Mouse (Mus musculus) neural tube, embryonic 15.5 days (tissue): ENCODE results near the gene St3gal2. TPM values are rescaled to one million over a fixed set of nuclear protein-coding genes. Genes with fewer than 3 reads are reported as not detected.

Experiments
- ATAC-seq: fragments of 200-750 bp; cut with Nextera tagmentation; 2 replicates; pipeline ENCODE4 v1.8.0; 2017; ENCODE audit warnings: mild to moderate bottlenecking, moderate TSS enrichment, moderate library complexity; ENCODE audit not compliant: low FRiP score
- H3K27ac ChIP-seq: fragments of 300-500 bp; sonication (generic); replicated peaks from 2 replicates; pipeline ENCODE4 v1.5.1; 2015; ENCODE audit warnings: mild to moderate bottlenecking, inconsistent platforms
- H3K27me3 ChIP-seq: fragments of 300-500 bp; sonication (generic); replicated peaks from 2 replicates; pipeline ENCODE4 v1.6.1; 2015; ENCODE audit warnings: inconsistent platforms
- H3K36me3 ChIP-seq: fragments of 300-500 bp; sonication (generic); 2 replicates; pipeline ENCODE4 v1.6.1; 2015; ENCODE audit warnings: inconsistent platforms
- H3K4me1 ChIP-seq: fragments of 300-500 bp; sonication (generic); 2 replicates; pipeline ENCODE4 v1.6.1; 2015; ENCODE audit warnings: inconsistent platforms
- H3K4me2 ChIP-seq: fragments of 300-500 bp; sonication (generic); 2 replicates; pipeline ENCODE4 v1.6.1; 2015; ENCODE audit warnings: inconsistent platforms, mild to moderate bottlenecking, moderate library complexity
- H3K4me3 ChIP-seq: fragments of 300-500 bp; sonication (generic); replicated peaks from 2 replicates; pipeline ENCODE4 v1.5.1; 2015; ENCODE audit warnings: mild to moderate bottlenecking, inconsistent platforms
- H3K9ac ChIP-seq: fragments of 300-500 bp; sonication (generic); replicated peaks from 2 replicates; pipeline ENCODE4 v1.6.1; 2015; ENCODE audit warnings: mild to moderate bottlenecking, inconsistent platforms
- H3K9me3 ChIP-seq: fragments of 300-500 bp; sonication (generic); replicated peaks from 2 replicates; pipeline ENCODE4 v1.6.1; 2016; ENCODE audit warnings: inconsistent platforms
- WGBS: fragments of 180-500 bp; shearing (Covaris S2); methylation state at CpG from one replicate; pipeline ENCODE4 v1.1.7; 2015; ENCODE audit warnings: mixed read lengths; 5-methylcytosine and 5-hydroxymethylcytosine counted together
- polyA plus RNA-seq: library from polyadenylated mRNA; unstranded; fragments of >200 nt; fragmentation: Nextera tagmentation; extraction: Ambion mirVana; gene quantifications from 2 replicates; pipeline ENCODE4 v1.2.1, GENCODE M21; 2015

The St3gal2 gene
- polyA plus RNA-seq, 1 experiment from 2014 or later = 24.4 TPM

DNA sequence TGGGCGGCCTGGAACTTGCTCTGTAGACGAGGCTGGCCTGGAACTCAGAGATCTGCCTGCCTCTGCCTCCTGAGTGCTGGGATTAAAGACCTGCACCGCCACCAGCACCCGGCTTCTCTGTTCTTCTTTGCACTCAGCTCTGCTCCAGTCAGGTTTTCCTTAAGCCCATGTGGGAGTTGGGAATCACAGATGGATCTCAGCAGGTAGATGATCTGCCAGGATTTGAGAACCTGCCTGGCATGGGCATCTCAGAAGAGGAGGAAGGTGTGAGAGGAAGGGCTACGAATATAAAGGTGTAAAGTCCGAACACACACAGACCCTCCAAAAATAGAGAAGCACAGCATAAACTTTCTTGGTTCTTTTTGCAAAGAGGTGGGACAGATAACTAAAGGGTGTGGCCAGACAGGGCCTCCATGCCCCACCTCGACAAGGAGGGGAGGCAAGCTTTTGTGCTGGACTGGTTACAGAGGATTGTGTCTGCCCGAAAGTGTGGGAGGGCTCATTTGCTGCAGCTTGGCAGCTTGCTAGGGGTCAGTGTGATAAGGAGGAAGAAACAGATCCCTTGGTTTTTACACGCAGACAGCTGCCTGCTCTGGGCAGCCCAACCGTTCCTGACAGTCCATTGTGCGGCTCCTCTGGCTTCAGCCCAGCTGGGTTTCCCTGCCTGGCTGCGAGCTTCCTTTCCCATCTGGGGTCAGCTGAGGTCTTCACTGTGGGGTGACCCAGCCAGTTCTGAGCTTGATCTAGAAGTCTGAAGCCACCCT, 11.6 kb downstream of the St3gal2 start:
- ATAC-seq = no peak
- Histone ChIP-seq H3K4me3 (no peak overlapping the region), H3K27ac (no peak overlapping the region), H3K4me2 (no peak overlapping the region), H3K9me3 (no peaks in the 10 kb centered on the region), H3K27me3 (no peaks in the 10 kb centered on the region), H3K36me3 (peaks cover 3% of the 10 kb centered on the region; the same call in 1 of the 2 replicates), H3K9ac (no peak overlapping the region), H3K4me1 (peaks cover 20% of the 10 kb centered on the region)
- 73% methylated on average over 12 of the region's 12 CpGs for WGBS

DNA sequence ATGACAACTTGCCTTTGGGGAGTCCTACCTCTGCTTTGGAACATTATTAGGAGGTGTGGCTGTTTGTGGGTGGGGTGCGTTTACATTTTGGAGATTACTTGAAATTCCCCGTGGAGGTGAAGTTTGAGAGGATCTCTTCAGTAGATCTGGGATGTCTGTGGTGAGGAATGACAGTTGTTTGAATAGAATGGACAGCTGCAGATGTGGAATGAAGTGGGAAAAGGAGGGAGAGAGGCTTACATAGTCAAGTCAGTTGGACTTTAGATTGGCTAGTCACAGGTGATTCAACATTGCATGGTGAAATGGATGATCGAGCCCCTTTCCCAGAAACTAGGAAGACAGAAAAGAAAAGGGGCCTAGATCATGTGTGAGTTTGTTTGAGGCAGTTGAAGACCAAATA, 12.7 kb downstream of the St3gal2 start:
- H3K27ac ChIP-seq = no peak overlapping the region
- H3K4me1 ChIP-seq = peaks cover 15% of the 10 kb centered on the region
- 96% methylated on average over 3 of the region's 3 CpGs for WGBS
- peaks cover 3% of the 10 kb centered on the region; the same call in 1 of the 2 replicates for H3K36me3 ChIP-seq
- no peak overlapping the region for H3K4me3 ChIP-seq
- no peaks in the 10 kb centered on the region for H3K27me3 ChIP-seq
- H3K9me3 ChIP-seq = no peaks in the 10 kb centered on the region
- H3K9ac ChIP-seq = no peak overlapping the region
- ATAC-seq = no peak
- H3K4me2 ChIP-seq = no peak overlapping the region

DNA sequence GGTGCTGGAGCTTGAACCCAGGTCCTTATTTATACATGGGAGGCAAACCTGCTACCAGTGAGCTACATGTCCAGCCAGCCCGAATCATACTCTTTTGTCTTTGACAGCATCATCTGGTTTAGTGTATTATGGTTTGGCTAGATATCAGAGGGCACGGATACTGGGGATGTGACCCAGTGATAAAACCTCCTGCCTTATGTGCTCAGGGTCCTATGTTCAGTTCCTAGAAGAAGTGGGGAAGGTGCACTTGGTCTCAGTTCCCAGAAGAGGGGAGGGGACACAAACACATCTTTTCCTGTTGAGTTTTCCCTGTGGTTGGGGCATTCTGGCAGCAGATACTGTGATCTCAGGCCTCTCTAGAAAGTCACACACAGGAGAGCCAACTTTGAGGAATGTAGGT, 13.6 kb downstream of the St3gal2 start:
- Histone ChIP-seq H3K4me3 (no peak overlapping the region), H3K4me1 (peaks cover 11% of the 10 kb centered on the region), H3K4me2 (no peak overlapping the region), H3K9me3 (no peaks in the 10 kb centered on the region), H3K36me3 (peaks cover 3% of the 10 kb centered on the region; the same call in 1 of the 2 replicates), H3K27me3 (no peaks in the 10 kb centered on the region), H3K9ac (no peak overlapping the region), H3K27ac (no peak overlapping the region)
- no peak for ATAC-seq
- 93% methylated on average over 2 of the region's 2 CpGs for WGBS

DNA sequence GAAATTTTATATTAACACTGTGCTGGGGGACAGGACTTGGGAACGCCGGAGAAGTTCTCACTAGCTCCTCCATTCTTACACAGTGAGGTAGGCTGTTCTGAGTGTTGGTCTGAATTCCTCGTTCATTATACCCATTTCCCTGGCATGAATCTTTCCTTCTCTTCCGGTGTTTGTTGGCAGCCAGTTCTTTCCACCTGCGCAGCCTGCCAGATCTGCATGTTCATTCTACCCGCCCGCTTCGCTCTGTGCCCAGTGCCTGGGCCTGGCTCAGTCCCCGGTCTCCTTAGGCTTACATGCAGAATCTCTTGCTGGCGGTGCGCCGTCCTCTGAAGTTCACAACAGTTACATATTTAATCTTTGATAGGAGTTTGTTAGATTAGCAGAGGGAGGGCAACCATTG, 16.5 kb downstream of the St3gal2 start:
- ATAC-seq = no peak

DNA sequence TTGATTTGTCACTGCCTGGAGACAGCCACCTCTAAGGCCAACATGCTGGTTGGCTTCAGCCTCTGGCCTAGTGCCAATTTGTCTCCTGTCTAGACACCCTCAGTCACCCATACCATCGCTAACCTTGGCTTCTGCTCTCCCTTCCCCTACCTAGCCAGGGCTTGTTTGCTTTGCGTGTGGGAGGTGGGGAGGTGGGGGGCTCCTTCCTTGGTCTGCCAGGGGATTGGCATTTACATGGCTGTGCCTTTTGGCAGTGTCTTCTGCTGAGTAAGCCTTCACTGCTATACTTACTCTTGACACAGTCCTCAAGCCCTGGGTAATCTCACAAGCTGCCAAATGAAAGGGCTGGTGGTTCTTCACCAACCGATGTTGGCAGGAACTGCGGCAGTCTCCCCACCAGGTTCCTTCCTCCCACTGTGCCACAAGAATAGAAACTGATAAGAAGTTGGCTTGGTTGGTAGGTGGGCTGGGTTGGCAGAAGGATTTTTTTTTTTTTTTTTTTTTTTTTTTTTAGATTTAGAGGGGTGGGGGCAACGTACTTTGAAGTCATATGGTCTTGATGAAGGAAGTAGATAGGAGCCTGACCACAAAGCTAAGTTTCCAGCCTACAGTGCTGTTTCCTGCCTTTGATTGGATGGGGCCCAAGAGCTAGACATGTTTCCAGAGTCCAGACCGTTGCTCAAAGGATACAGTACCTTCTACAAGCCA, 19.3 kb downstream of the St3gal2 start:
- Histone ChIP-seq H3K4me3 (no peak overlapping the region), H3K9me3 (no peaks in the 10 kb centered on the region), H3K4me1 (peaks cover 10% of the 10 kb centered on the region), H3K27ac (peak overlapping the region; percentile 2; the same call in 1 of the 2 replicates), H3K4me2 (no peak overlapping the region), H3K9ac (no peak overlapping the region), H3K27me3 (no peaks in the 10 kb centered on the region), H3K36me3 (no peaks in the 10 kb centered on the region)
- no peak for ATAC-seq
- whole genome bisulfite sequencing = 85% methylated on average over 6 of the region's 6 CpGs

More for the DNA sequence above, 16.5 kb downstream of the St3gal2 start:
- 98% methylated on average over 12 of the region's 12 CpGs for WGBS
- Histone ChIP-seq H3K27me3 (no peaks in the 10 kb centered on the region), H3K4me2 (no peak overlapping the region), H3K4me1 (peaks cover 4% of the 10 kb centered on the region; the same call in 1 of the 2 replicates), H3K27ac (no peak overlapping the region), H3K36me3 (no peaks in the 10 kb centered on the region), H3K9ac (no peak overlapping the region), H3K4me3 (no peak overlapping the region), H3K9me3 (no peaks in the 10 kb centered on the region)

DNA sequence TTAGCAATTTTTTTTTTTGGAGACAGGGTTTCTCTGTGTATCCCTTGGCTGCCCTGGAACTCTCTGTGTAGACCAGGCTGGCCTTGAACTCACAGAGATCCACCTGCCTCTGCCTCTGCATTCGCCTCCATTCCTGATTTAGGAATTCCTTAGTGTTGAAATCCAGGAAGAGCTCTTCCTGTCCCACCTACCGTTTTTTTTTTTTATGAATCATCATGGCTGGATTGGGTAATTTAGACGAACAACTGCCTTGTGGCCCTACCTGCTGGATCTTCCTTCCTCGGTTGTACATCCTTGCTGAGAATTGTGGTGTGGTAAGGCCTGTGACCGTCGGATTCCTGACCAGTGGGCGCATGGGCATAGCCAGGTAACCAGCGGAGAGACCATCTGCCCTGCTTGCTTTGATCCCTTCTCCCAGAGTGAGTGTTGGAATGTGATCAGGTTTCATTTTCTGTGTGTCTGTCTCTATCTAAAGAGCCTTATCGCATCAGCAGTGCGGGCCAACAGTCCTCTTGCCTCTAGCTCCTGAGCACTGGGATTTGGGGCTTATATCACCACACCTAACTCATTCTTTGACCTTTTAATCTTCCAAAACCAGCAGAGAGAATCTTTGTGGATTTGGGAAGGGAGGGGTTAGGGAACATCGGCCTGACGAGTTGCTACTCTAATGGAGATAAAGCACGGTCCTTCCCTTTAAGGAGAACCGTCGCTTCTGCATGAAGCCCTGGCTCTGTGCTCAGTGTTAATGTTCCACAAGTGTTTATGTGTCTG, 21.1 kb downstream of the St3gal2 start:
- Histone ChIP-seq H3K36me3 (no peaks in the 10 kb centered on the region), H3K4me1 (peaks cover 10% of the 10 kb centered on the region), H3K27ac (no peak overlapping the region), H3K27me3 (no peaks in the 10 kb centered on the region), H3K4me2 (no peak overlapping the region), H3K9ac (no peak overlapping the region), H3K4me3 (no peak overlapping the region), H3K9me3 (no peaks in the 10 kb centered on the region)
- 90% methylated on average over 15 of the region's 15 CpGs for WGBS
- no peak for ATAC-seq

DNA sequence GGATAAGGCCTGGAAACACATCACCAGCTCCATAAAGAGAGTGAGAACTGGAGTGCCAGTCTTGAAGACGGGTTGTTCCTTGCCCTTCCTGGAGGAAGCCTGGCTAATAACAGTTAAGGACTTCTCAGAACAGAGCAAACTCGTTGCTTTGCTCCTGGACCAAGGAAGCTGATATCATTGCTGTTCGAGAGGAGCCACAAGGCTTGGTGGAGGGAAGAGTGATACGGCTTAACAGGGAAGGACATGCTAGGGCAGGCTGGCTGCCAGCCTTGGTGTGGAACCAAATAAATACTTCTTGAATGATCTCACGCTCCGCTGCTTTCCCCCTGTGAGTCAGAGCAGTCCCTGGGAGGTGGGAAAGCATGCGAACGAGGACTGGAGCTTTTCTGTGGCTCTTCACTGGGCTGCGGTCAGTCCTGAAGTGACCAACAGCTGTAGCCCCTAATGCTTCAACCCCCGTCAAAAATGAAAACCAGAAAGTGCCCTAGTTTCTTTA, 21.8 kb downstream of the St3gal2 start:
- no peaks in the 10 kb centered on the region for H3K9me3 ChIP-seq
- peaks cover 10% of the 10 kb centered on the region for H3K4me1 ChIP-seq
- no peaks in the 10 kb centered on the region for H3K36me3 ChIP-seq
- 49% methylated on average over 10 of the region's 10 CpGs for WGBS
- no peak overlapping the region for H3K4me3 ChIP-seq
- no peak overlapping the region for H3K27ac ChIP-seq
- ATAC-seq = no peak
- no peak overlapping the region for H3K4me2 ChIP-seq
- no peaks in the 10 kb centered on the region for H3K27me3 ChIP-seq
- H3K9ac ChIP-seq = no peak overlapping the region

DNA sequence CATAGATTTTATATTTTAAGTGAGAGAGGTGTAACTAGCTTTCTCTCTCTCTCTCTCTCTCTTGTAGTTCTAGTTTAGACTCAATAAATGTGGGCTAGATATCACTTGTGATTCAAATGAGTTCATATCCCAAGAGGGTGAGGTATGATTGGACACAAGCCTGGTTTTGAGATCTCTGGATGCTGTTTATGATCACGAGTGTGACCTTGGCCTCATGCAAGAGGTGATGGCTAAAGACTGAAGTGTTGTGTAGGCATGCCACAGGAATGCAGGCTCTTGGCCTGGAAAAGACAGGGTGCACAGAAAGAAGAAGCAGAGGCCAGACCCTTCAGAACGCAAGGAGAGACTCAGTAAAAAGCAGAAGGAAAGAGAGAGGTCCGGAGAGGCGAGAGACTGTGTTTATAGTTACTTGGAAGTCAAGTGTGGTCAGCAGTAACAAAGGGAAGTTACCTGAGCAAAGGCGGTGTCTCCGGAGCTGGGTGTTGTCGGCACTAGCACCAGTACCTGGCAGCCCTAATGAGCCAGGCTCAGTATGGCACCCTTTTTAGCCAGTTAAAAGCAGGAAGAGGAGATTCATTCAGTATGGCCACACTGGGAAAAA, 24.7 kb downstream of the St3gal2 start:
- Histone ChIP-seq H3K4me2 (no peak overlapping the region), H3K27ac (no peak overlapping the region), H3K27me3 (no peaks in the 10 kb centered on the region), H3K9ac (no peak overlapping the region), H3K4me1 (peaks cover 6% of the 10 kb centered on the region), H3K36me3 (no peaks in the 10 kb centered on the region), H3K4me3 (no peak overlapping the region), H3K9me3 (no peaks in the 10 kb centered on the region)
- 89% methylated on average over 7 of the region's 7 CpGs for WGBS
- no peak for ATAC-seq

DNA sequence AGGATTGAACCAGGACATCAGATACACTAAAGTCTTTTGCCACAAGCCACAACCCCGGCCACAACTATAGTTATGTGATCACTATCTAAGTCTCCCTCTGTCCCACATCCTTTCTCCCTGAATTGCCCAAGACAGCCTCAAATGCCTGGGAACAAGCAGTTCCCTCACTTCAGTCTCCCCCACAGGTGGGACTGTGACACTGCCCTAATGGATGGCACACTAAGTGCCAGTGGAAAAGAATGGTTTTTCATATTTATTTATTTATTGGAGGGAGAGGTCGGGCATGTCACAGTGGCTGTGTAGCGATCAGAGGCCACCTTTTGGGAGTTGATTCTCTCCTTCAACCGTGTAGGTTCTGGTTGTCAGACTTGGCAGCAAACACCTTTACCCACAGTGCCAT, 26.0 kb downstream of the St3gal2 start:
- Histone ChIP-seq H3K36me3 (no peaks in the 10 kb centered on the region), H3K27me3 (no peaks in the 10 kb centered on the region), H3K4me3 (no peak overlapping the region), H3K4me1 (peaks cover 12% of the 10 kb centered on the region), H3K4me2 (no peak overlapping the region), H3K9ac (no peak overlapping the region), H3K27ac (no peak overlapping the region), H3K9me3 (no peaks in the 10 kb centered on the region)
- no peak for ATAC-seq
- 79% methylated on average over 4 of the region's 4 CpGs for WGBS

DNA sequence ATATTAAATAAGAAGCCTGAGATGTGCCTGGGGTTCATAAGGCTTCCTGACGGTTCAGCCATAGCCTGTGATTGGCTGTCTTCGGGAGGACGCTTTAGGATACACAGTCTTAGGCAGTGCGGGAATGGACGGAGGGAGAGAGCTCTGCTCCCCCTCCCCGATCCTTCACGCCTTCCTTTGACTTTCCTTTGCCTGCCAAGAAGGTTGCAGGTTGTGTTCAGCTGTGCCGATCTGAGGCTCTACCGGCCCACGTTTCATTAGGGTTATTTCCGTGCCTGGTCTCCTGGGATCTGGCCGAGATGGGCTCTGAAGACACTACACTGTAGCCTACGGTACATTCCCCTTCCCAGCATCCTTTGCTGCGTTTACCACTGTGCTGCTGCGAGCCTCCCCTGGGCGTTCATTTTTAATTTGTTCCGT, 30.4 kb downstream of the St3gal2 start:
- H3K4me3 ChIP-seq = peak overlapping the region; percentile 13; the same call in 1 of the 2 replicates
- H3K27ac ChIP-seq = peak overlapping the region; percentile 73
- H3K27me3 ChIP-seq = no peaks in the 10 kb centered on the region
- no peaks in the 10 kb centered on the region for H3K36me3 ChIP-seq
- peaks cover 8% of the 10 kb centered on the region; the same call in 1 of the 2 replicates for H3K4me1 ChIP-seq
- ATAC-seq = peak; percentile 86
- H3K4me2 ChIP-seq = peak overlapping the region; percentile 42
- H3K9ac ChIP-seq = no peak overlapping the region
- WGBS = 64% methylated on average over 17 of the region's 17 CpGs
- no peaks in the 10 kb centered on the region for H3K9me3 ChIP-seq

DNA sequence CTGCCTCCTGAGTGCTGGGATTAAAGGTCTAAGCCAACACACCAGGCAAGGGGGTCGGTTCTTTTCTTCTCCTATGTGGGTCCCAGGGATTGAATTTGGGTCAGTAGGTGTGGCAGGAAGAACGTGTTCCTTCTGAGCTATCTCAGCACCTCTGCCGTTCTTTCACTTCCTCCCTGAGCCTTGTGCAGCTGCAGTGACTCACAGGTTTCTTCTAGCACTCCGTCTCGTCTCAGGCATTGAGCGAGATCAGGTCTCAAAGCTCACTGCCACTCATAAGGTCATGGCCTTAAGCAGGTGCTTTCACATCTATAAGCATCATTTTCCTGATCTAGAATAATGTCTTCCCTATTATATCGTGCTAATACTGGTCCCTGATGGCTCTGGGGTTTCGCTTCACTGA, 35.1 kb downstream of the St3gal2 start:
- H3K9ac ChIP-seq = no peak overlapping the region
- peaks cover 24% of the 10 kb centered on the region for H3K36me3 ChIP-seq
- no peak overlapping the region for H3K4me3 ChIP-seq
- H3K4me2 ChIP-seq = no peak overlapping the region
- H3K27me3 ChIP-seq = no peaks in the 10 kb centered on the region
- H3K27ac ChIP-seq = no peak overlapping the region
- WGBS = 75% methylated on average over 8 of the region's 8 CpGs
- H3K9me3 ChIP-seq = no peaks in the 10 kb centered on the region
- peaks cover 18% of the 10 kb centered on the region; the same call in 1 of the 2 replicates for H3K4me1 ChIP-seq
- ATAC-seq = no peak
